ENCODE assay signal across 19 mouse cellular contexts in the genomic region with DNA sequence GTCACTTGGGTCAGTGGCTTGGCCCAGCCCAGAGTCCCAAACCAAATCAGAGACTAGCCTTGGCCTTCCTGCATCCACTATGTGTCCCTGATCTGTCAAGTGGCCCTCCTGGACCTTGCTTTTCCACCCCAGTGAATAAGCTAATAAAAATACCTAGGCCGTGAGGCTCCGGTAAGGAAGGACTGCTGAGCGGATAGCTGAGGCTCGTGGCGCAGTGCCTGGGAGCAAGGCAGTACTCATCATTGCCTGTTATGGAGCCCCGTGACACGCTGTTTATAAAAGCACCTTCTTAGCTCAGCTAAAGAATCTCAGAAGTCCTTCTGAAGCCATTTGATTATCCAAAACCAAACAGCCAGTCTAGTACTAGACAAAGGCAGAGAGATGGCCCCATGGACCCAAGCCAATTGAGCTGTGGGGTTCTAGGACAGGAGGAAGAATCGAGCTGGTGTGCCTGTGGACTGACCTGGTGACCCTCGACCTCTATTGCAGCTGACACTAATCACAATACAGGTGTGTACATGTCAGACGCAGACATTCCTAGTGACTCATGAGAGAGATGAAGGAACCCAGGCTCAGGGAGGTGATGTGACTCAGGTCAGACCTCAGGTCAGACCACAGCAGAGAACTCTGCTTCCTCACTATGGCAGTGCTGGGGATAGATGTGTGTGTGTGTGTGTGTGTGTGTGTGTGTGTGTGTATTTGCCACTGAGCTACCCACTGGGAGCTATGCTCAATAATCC. TPM values are rescaled to one million over a fixed set of nuclear protein-coding genes. Genes with fewer than 3 reads are reported as not detected.
"Had no signal": no experiment of that assay in that cellular context is flagged by ENCODE, and none has a peak within 500 bp of the region (broad histone marks: within the 10 kb centered on the region; RNA-seq: fewer than 3 reads in every experiment).

No protein-coding gene starts in this region.

- ATAC-seq: liver, embryonic 12.5 days; midbrain, embryonic 13.5 days; midbrain, embryonic 16.5 days had no signal

- DNase-seq: liver; lung, adult 18-20 months; lung, postnatal 10 days; lung, postnatal 36 days; retina, postnatal 1 day; right cerebral cortex, postnatal 25 days; thymus, adult 2 months; thymus, postnatal 36 days had no signal

- H3K27me3 ChIP-seq: limb, embryonic 13.5 days; liver, embryonic 12.5 days; liver, embryonic 15.5 days; lung, embryonic 15.5 days; megakaryocyte, embryonic 14.5 days; midbrain, embryonic 13.5 days; neural tube, embryonic 13.5 days had no signal

- H3K4me1 ChIP-seq: limb, embryonic 13.5 days; lung, embryonic 15.5 days; megakaryocyte, embryonic 14.5 days; midbrain, embryonic 10.5 days; neural tube, embryonic 13.5 days had no signal

- H3K36me3 ChIP-seq: liver, embryonic 15.5 days; lung, embryonic 15.5 days had no signal

- H3K9ac ChIP-seq: limb, embryonic 13.5 days; liver, embryonic 12.5 days; liver, embryonic 15.5 days; lung, embryonic 15.5 days; midbrain, embryonic 13.5 days; neural tube, embryonic 13.5 days had no signal

- H3K27ac ChIP-seq: limb, embryonic 10.5 days; limb, embryonic 13.5 days; liver, embryonic 12.5 days; liver, embryonic 15.5 days; lung, embryonic 15.5 days; midbrain, embryonic 10.5 days; midbrain, embryonic 13.5 days; neural tube, embryonic 13.5 days had no signal

- H3K4me2 ChIP-seq: limb, embryonic 13.5 days; liver, embryonic 12.5 days; liver, embryonic 15.5 days; lung, embryonic 15.5 days; midbrain, embryonic 13.5 days; neural tube, embryonic 13.5 days had no signal

- H3K9me3 ChIP-seq: limb, embryonic 10.5 days; limb, embryonic 13.5 days; liver, embryonic 12.5 days; liver, embryonic 15.5 days; lung, embryonic 15.5 days; megakaryocyte, embryonic 14.5 days; midbrain, embryonic 10.5 days; midbrain, embryonic 13.5 days; neural tube, embryonic 13.5 days had no signal

- H3K4me3 ChIP-seq: limb, embryonic 10.5 days; limb, embryonic 13.5 days; liver, embryonic 12.5 days; liver, embryonic 15.5 days; lung, embryonic 15.5 days; megakaryocyte, embryonic 14.5 days; midbrain, embryonic 10.5 days; midbrain, embryonic 13.5 days; myocyte; neural tube, embryonic 13.5 days had no signal

RNA-seq across cellular contexts. Expression of gene Chga, which starts 22.1 kb away (rescaled TPM):
- polyA plus RNA-seq: myocyte had no signal
